Mouse (Mus musculus) macrophage (primary cell): ENCODE data around the gene Shisa4. TPM values are rescaled to one million over a fixed set of nuclear protein-coding genes. Genes with fewer than 3 reads are reported as not detected.

Source experiments
- H3K27ac ChIP-seq: fragments of 350-480 bp; formaldehyde crosslinking; 2 replicates; pipeline ENCODE4 v1.9.0; 2021
- H3K36me3 ChIP-seq: fragments of 350-480 bp; formaldehyde crosslinking; 2 replicates; pipeline ENCODE4 v1.9.0; 2021; ENCODE audit errors: inconsistent target
- H3K4me3 ChIP-seq: fragments of 350-480 bp; formaldehyde crosslinking; 2 replicates; pipeline ENCODE4 v1.9.0; 2021; ENCODE audit errors: inconsistent target
- H3K79me2 ChIP-seq: fragments of 350-480 bp; formaldehyde crosslinking; 2 replicates; pipeline ENCODE4 v1.9.0; 2021; ENCODE audit errors: inconsistent target
- WGBS: methylation state at CpG from one replicate; pipeline ENCODE4 v1.1.7; 2026; ENCODE audit warnings: inconsistent platforms; ENCODE audit not compliant: missing documents; 5-methylcytosine and 5-hydroxymethylcytosine counted together
- polyA plus RNA-seq: library from polyadenylated mRNA; stranded (reverse); fragments of 250-400 nt; gene quantifications from 3 replicates; pipeline ENCODE4 v1.2.4, GENCODE M21; 2018; ENCODE audit warnings: inconsistent platforms

Gene Shisa4
- polyA plus RNA-seq, 1 experiment from 2014 or later: 0.23 TPM

- Histone ChIP-seq H3K4me3 (no peak overlapping the region), H3K36me3 (no peaks in the 10 kb centered on the region), H3K27ac (no peak overlapping the region), H3K79me2 (no peaks in the 10 kb centered on the region)
- 94% methylated on average over 3 of the region's 3 CpGs for WGBS
Measured at GRCm38 (mm10) chr1:135346891-135347290, 28.1 kb downstream of the Shisa4 start.

- no peak overlapping the region for H3K27ac ChIP-seq
- WGBS: 46% methylated on average over 4 of the region's 4 CpGs
- no peaks in the 10 kb centered on the region for H3K79me2 ChIP-seq
- no peak overlapping the region for H3K4me3 ChIP-seq
- no peaks in the 10 kb centered on the region for H3K36me3 ChIP-seq
Measured at GRCm38 (mm10) chr1:135344026-135344425, 31.0 kb downstream of the Shisa4 start.

- H3K36me3 ChIP-seq: no peaks in the 10 kb centered on the region
- no peak overlapping the region for H3K27ac ChIP-seq
- WGBS: 91% methylated on average over 8 of the region's 8 CpGs
- H3K4me3 ChIP-seq: no peak overlapping the region
- no peaks in the 10 kb centered on the region for H3K79me2 ChIP-seq
Measured at GRCm38 (mm10) chr1:135341947-135342346, 33.1 kb downstream of the Shisa4 start.

- no peak overlapping the region for H3K4me3 ChIP-seq
- H3K79me2 ChIP-seq: no peaks in the 10 kb centered on the region
- 78% methylated on average over 6 of the region's 6 CpGs for WGBS
- no peaks in the 10 kb centered on the region for H3K36me3 ChIP-seq
- H3K27ac ChIP-seq: no peak overlapping the region
Measured at GRCm38 (mm10) chr1:135330578-135330977, 44.5 kb downstream of the Shisa4 start.

- no peak overlapping the region for H3K27ac ChIP-seq
- H3K36me3 ChIP-seq: no peaks in the 10 kb centered on the region
- H3K79me2 ChIP-seq: no peaks in the 10 kb centered on the region
- H3K4me3 ChIP-seq: no peak overlapping the region
- WGBS: 90% methylated on average over 5 of the region's 5 CpGs
Measured at GRCm38 (mm10) chr1:135328368-135328767, 46.7 kb downstream of the Shisa4 start.

- 81% methylated on average over 2 of the region's 2 CpGs for WGBS
- no peaks in the 10 kb centered on the region for H3K79me2 ChIP-seq
- H3K27ac ChIP-seq: no peak overlapping the region
- no peaks in the 10 kb centered on the region for H3K36me3 ChIP-seq
- no peak overlapping the region for H3K4me3 ChIP-seq
Measured at GRCm38 (mm10) chr1:135325934-135326333, 49.1 kb downstream of the Shisa4 start.

GRCm38 (mm10) chr1:135324571-135324970 is 50.5 kb downstream of the Shisa4 start, which contains the start of gene Lmod1:
Gene Lmod1, plus strand, starts transcription at chr1:135324807.
- H3K27ac ChIP-seq: no peak within 1 kb of the TSS
- H3K79me2 ChIP-seq: no peaks in the 10 kb centered on the region
- 57% methylated on average over 8 of the region's 8 CpGs for WGBS
- H3K36me3 ChIP-seq: no peaks in the 10 kb centered on the region
- no peak within 1 kb of the TSS for H3K4me3 ChIP-seq

GRCm38 (mm10) chr1:135323367-135323901 is 51.6 kb downstream of the Shisa4 start:
- Histone ChIP-seq H3K4me3 (no peak overlapping the region), H3K27ac (no peak overlapping the region), H3K36me3 (no peaks in the 10 kb centered on the region), H3K79me2 (no peaks in the 10 kb centered on the region)
- WGBS: 81% methylated on average over 7 of the region's 7 CpGs

Other genes starting within 250 kb of the Shisa4 start
- 25.1 to 57.9 TPM (median 26.9 TPM) in 3 replicates for gene Ptpn7, start 242.5 kb downstream of the Shisa4 start, polyA plus RNA-seq
- 169 to 332 TPM (median 211 TPM) in 3 replicates for gene Arl8a, start 228.4 kb downstream of the Shisa4 start, polyA plus RNA-seq
- not detected in 3 replicates for gene Gpr37l1, start 207.6 kb downstream of the Shisa4 start, polyA plus RNA-seq
- not detected in 3 replicates for gene Elf3, start 116.7 kb downstream of the Shisa4 start, polyA plus RNA-seq
- 213 to 249 TPM (median 229 TPM) in 3 replicates for gene Rnpep, start 91.2 kb downstream of the Shisa4 start, polyA plus RNA-seq
- gene Timm17a, start 61.5 kb downstream of the Shisa4 start, polyA plus RNA-seq: 30.4 to 76.6 TPM (median 32.5 TPM) in 3 replicates
- not detected in 3 replicates for gene Lmod1, start 50.4 kb downstream of the Shisa4 start, polyA plus RNA-seq
- gene Ipo9, start 55.3 kb upstream of the Shisa4 start, polyA plus RNA-seq: 19.0 to 33.5 TPM (median 20.9 TPM) in 3 replicates
- gene Nav1, start 232.1 kb upstream of the Shisa4 start, polyA plus RNA-seq: 23.0 to 33.0 TPM (median 24.1 TPM) in 3 replicates